Mouse (Mus musculus) neural tube, embryonic 13.5 days (tissue): Measurements from ENCODE around the gene Btbd9. TPM values are rescaled to one million over a fixed set of nuclear protein-coding genes. Genes with fewer than 3 reads are reported as not detected.

Experiments
- ATAC-seq: fragments of 200-750 bp; cut with Nextera tagmentation; 2 replicates; pipeline ENCODE4 v1.8.0; 2017; ENCODE audit warnings: low read depth, mild to moderate bottlenecking, moderate TSS enrichment, moderate library complexity
- H3K27ac ChIP-seq: fragments of 300-500 bp; sonication (generic); replicated peaks from 2 replicates; pipeline ENCODE4 v1.5.1; 2015; ENCODE audit warnings: moderate library complexity, mild to moderate bottlenecking, inconsistent platforms
- H3K27me3 ChIP-seq: fragments of 300-500 bp; sonication (generic); 2 replicates; pipeline ENCODE4 v1.6.1; 2015; ENCODE audit warnings: mild to moderate bottlenecking, inconsistent platforms
- H3K36me3 ChIP-seq: fragments of 300-500 bp; sonication (generic); 2 replicates; pipeline ENCODE4 v1.6.1; 2015; ENCODE audit warnings: mild to moderate bottlenecking, inconsistent platforms
- H3K4me1 ChIP-seq: fragments of 300-500 bp; sonication (generic); replicated peaks from 2 replicates; pipeline ENCODE4 v1.6.1; 2015; ENCODE audit warnings: inconsistent platforms
- H3K4me2 ChIP-seq: fragments of 300-500 bp; sonication (generic); 2 replicates; pipeline ENCODE4 v1.6.1; 2015; ENCODE audit warnings: inconsistent platforms, mild to moderate bottlenecking, moderate library complexity
- H3K4me3 ChIP-seq: fragments of 300-500 bp; sonication (generic); 2 replicates; pipeline ENCODE4 v1.5.1; 2015; ENCODE audit warnings: mild to moderate bottlenecking, inconsistent platforms
- H3K9ac ChIP-seq: fragments of 300-500 bp; sonication (generic); 2 replicates; pipeline ENCODE4 v1.6.1; 2015; ENCODE audit warnings: moderate library complexity, mild to moderate bottlenecking, inconsistent platforms
- H3K9me3 ChIP-seq: fragments of 300-500 bp; sonication (generic); 2 replicates; pipeline ENCODE4 v1.6.1; 2016; ENCODE audit warnings: inconsistent platforms
- WGBS: fragments of 180-500 bp; shearing (Covaris S2); methylation state at CpG from one replicate; pipeline ENCODE4 v1.1.7; 2015; 5-methylcytosine and 5-hydroxymethylcytosine counted together
- polyA plus RNA-seq: library from polyadenylated mRNA; unstranded; fragments of >200 nt; fragmentation: Nextera tagmentation; extraction: Ambion mirVana; gene quantifications from 2 replicates; pipeline ENCODE4 v1.2.1, GENCODE M21; 2015

The Btbd9 gene
- polyA plus RNA-seq, 1 experiment from 2014 or later, result 122 TPM

- no peak overlapping the region for H3K4me2 ChIP-seq
- H3K27me3 ChIP-seq, result no peaks in the 10 kb centered on the region
- WGBS, result 53% methylated on average over 6 of the region's 6 CpGs
- no peaks in the 10 kb centered on the region for H3K36me3 ChIP-seq
- no peak overlapping the region for H3K4me3 ChIP-seq
- ATAC-seq, result peak; percentile 60; the same call in 1 of the 2 replicates
- no peak overlapping the region for H3K9ac ChIP-seq
- H3K4me1 ChIP-seq, result peaks cover 56% of the 10 kb centered on the region
- peak overlapping the region; percentile 5; the same call in 1 of the 2 replicates for H3K27ac ChIP-seq
- H3K9me3 ChIP-seq, result no peaks in the 10 kb centered on the region
Observed at GRCm38 (mm10) chr17:30236611-30237010, 339.7 kb downstream of the Btbd9 start.

GRCm38 (mm10) chr17:30235380-30235779 is 340.9 kb downstream of the Btbd9 start:
- Histone ChIP-seq H3K27me3 (no peaks in the 10 kb centered on the region), H3K9ac (no peak overlapping the region), H3K36me3 (no peaks in the 10 kb centered on the region), H3K4me2 (no peak overlapping the region), H3K4me3 (no peak overlapping the region), H3K9me3 (no peaks in the 10 kb centered on the region), H3K27ac (no peak overlapping the region), H3K4me1 (peaks cover 47% of the 10 kb centered on the region)
- no peak for ATAC-seq
- 77% methylated on average over 4 of the region's 4 CpGs for WGBS

- ATAC-seq, result no peak
- no peaks in the 10 kb centered on the region for H3K9me3 ChIP-seq
- H3K27ac ChIP-seq, result no peak overlapping the region
- H3K4me3 ChIP-seq, result no peak overlapping the region
- no peaks in the 10 kb centered on the region for H3K36me3 ChIP-seq
- H3K9ac ChIP-seq, result no peak overlapping the region
- no peak overlapping the region for H3K4me2 ChIP-seq
- H3K4me1 ChIP-seq, result peaks cover 62% of the 10 kb centered on the region
- WGBS, result 45% methylated on average over 4 of the region's 4 CpGs
- no peaks in the 10 kb centered on the region for H3K27me3 ChIP-seq
Observed at GRCm38 (mm10) chr17:30232698-30233097, 343.6 kb downstream of the Btbd9 start.

- no peak for ATAC-seq
- WGBS, result 100% methylated on average over 1 of the region's 1 CpGs
- H3K4me1 ChIP-seq, result peaks cover 53% of the 10 kb centered on the region
- H3K9ac ChIP-seq, result no peak overlapping the region
- no peak overlapping the region for H3K4me2 ChIP-seq
- H3K4me3 ChIP-seq, result no peak overlapping the region
- no peak overlapping the region for H3K27ac ChIP-seq
- H3K27me3 ChIP-seq, result no peaks in the 10 kb centered on the region
- no peaks in the 10 kb centered on the region for H3K36me3 ChIP-seq
- H3K9me3 ChIP-seq, result no peaks in the 10 kb centered on the region
Observed at GRCm38 (mm10) chr17:30231483-30231882, 344.8 kb downstream of the Btbd9 start.

GRCm38 (mm10) chr17:30230428-30230827 is 345.9 kb downstream of the Btbd9 start:
- WGBS, result 89% methylated on average over 4 of the region's 4 CpGs
- peaks cover 52% of the 10 kb centered on the region for H3K4me1 ChIP-seq
- H3K4me3 ChIP-seq, result no peak overlapping the region
- H3K27ac ChIP-seq, result peak overlapping the region; percentile 28; the same call in 1 of the 2 replicates
- no peak overlapping the region for H3K9ac ChIP-seq
- H3K9me3 ChIP-seq, result no peaks in the 10 kb centered on the region
- ATAC-seq, result no peak
- no peaks in the 10 kb centered on the region for H3K27me3 ChIP-seq
- H3K36me3 ChIP-seq, result no peaks in the 10 kb centered on the region
- H3K4me2 ChIP-seq, result no peak overlapping the region

GRCm38 (mm10) chr17:30228439-30229215 is 347.7 kb downstream of the Btbd9 start:
- Histone ChIP-seq H3K36me3 (no peaks in the 10 kb centered on the region), H3K9me3 (no peaks in the 10 kb centered on the region), H3K27me3 (no peaks in the 10 kb centered on the region), H3K4me3 (no peak overlapping the region), H3K9ac (no peak overlapping the region), H3K4me1 (peaks cover 62% of the 10 kb centered on the region), H3K27ac (no peak overlapping the region), H3K4me2 (no peak overlapping the region)
- 83% methylated on average over 10 of the region's 10 CpGs for WGBS
- ATAC-seq, result no peak

- Histone ChIP-seq H3K36me3 (no peaks in the 10 kb centered on the region), H3K4me1 (peaks cover 66% of the 10 kb centered on the region), H3K27me3 (no peaks in the 10 kb centered on the region), H3K4me2 (no peak overlapping the region), H3K9ac (peak overlapping the region; percentile 13; the same call in 1 of the 2 replicates), H3K4me3 (no peak overlapping the region), H3K9me3 (no peaks in the 10 kb centered on the region), H3K27ac (no peak overlapping the region)
- 35% methylated on average over 5 of the region's 5 CpGs for WGBS
- ATAC-seq, result no peak
Observed at GRCm38 (mm10) chr17:30225030-30225740, 351.1 kb downstream of the Btbd9 start.

GRCm38 (mm10) chr17:30222837-30223236 is 353.5 kb downstream of the Btbd9 start:
- peaks cover 19% of the 10 kb centered on the region for H3K36me3 ChIP-seq
- H3K9ac ChIP-seq, result no peak overlapping the region
- no peak overlapping the region for H3K4me3 ChIP-seq
- H3K27ac ChIP-seq, result no peak overlapping the region
- H3K4me2 ChIP-seq, result no peak overlapping the region
- 18% methylated on average over 12 of the region's 12 CpGs for WGBS
- peaks cover 49% of the 10 kb centered on the region for H3K4me1 ChIP-seq
- H3K27me3 ChIP-seq, result no peaks in the 10 kb centered on the region
- ATAC-seq, result no peak
- H3K9me3 ChIP-seq, result no peaks in the 10 kb centered on the region

GRCm38 (mm10) chr17:30222361-30222760 is 353.9 kb downstream of the Btbd9 start:
- Histone ChIP-seq H3K4me2 (no peak overlapping the region), H3K4me1 (peaks cover 49% of the 10 kb centered on the region), H3K9me3 (no peaks in the 10 kb centered on the region), H3K27me3 (no peaks in the 10 kb centered on the region), H3K4me3 (no peak overlapping the region), H3K9ac (no peak overlapping the region), H3K27ac (no peak overlapping the region), H3K36me3 (peaks cover 20% of the 10 kb centered on the region)
- 68% methylated on average over 11 of the region's 11 CpGs for WGBS
- ATAC-seq, result no peak

GRCm38 (mm10) chr17:30221677-30222076 is 354.6 kb downstream of the Btbd9 start:
- ATAC-seq, result no peak

GRCm38 (mm10) chr17:30215741-30216140 is 360.5 kb downstream of the Btbd9 start:
- H3K27me3 ChIP-seq, result no peaks in the 10 kb centered on the region
- no peak overlapping the region for H3K9ac ChIP-seq
- H3K9me3 ChIP-seq, result no peaks in the 10 kb centered on the region
- H3K4me1 ChIP-seq, result peaks cover 25% of the 10 kb centered on the region
- ATAC-seq, result no peak
- H3K36me3 ChIP-seq, result peaks cover 27% of the 10 kb centered on the region
- no peak overlapping the region for H3K27ac ChIP-seq
- H3K4me3 ChIP-seq, result no peak overlapping the region
- WGBS, result 81% methylated on average over 4 of the region's 4 CpGs
- H3K4me2 ChIP-seq, result no peak overlapping the region

More at GRCm38 (mm10) chr17:30221677-30222076, 354.6 kb downstream of the Btbd9 start:
- Histone ChIP-seq H3K27ac (no peak overlapping the region), H3K9ac (peak overlapping the region; percentile 2; the same call in 1 of the 2 replicates), H3K27me3 (no peaks in the 10 kb centered on the region), H3K4me1 (peaks cover 49% of the 10 kb centered on the region), H3K9me3 (no peaks in the 10 kb centered on the region), H3K4me3 (no peak overlapping the region), H3K36me3 (peaks cover 20% of the 10 kb centered on the region), H3K4me2 (no peak overlapping the region)
- WGBS, result 76% methylated on average over 14 of the region's 14 CpGs

GRCm38 (mm10) chr17:30214393-30214792 is 361.9 kb downstream of the Btbd9 start:
- Histone ChIP-seq H3K9me3 (no peaks in the 10 kb centered on the region), H3K4me1 (peaks cover 25% of the 10 kb centered on the region), H3K4me2 (no peak overlapping the region), H3K27ac (no peak overlapping the region), H3K27me3 (no peaks in the 10 kb centered on the region), H3K36me3 (peaks cover 34% of the 10 kb centered on the region), H3K4me3 (no peak overlapping the region), H3K9ac (no peak overlapping the region)
- 88% methylated on average over 6 of the region's 6 CpGs for WGBS
- ATAC-seq, result no peak
